Mouse (Mus musculus) erythroblast, embryonic 14.5 days (primary cell): ENCODE results near the gene Rgp1.

ENCODE experiments used
- GATA1 ChIP-seq: IDR thresholded peaks from 2 replicates; pipeline ENCODE4 v1.6.1; 2012; ENCODE audit warnings: low read length, inconsistent platforms, mixed read lengths
- TAL1 ChIP-seq: IDR thresholded peaks from 3 replicates; pipeline ENCODE4 v1.6.1; 2012; ENCODE audit warnings: low read length, inconsistent platforms, mixed read lengths

- TF ChIP-seq GATA1: no peak
- no peak for TF ChIP-seq TAL1
Observed at GRCm38 (mm10) chr4:43583421-43583820, 4.9 kb downstream of the Rgp1 start.
